Mouse (Mus musculus): ENCODE results near the gene Ms4a2. TPM values are rescaled to one million over a fixed set of nuclear protein-coding genes. Genes with fewer than 3 reads are reported as not detected.

The Ms4a2 gene
- polyA plus RNA-seq, 1 experiment from 2014 or later = not detected

GRCm38 (mm10) chr19:11624800-11625199 lies 1.3 kb upstream of the Ms4a2 start:
- Histone ChIP-seq H3K4me2 (no peak overlapping the region), H3K4me3 (no peak overlapping the region), H3K9me3 (no peaks in the 10 kb centered on the region), H3K9ac (no peak overlapping the region), H3K36me3 (no peaks in the 10 kb centered on the region), H3K27ac (replicated peaks) (no peak overlapping the region), H3K4me1 (no peaks in the 10 kb centered on the region), H3K27me3 (replicated peaks) (no peaks in the 10 kb centered on the region)
- ATAC-seq (ENCODE audit: extremely low read depth, insufficient number of reproducible peaks, low FRiP score, low TSS enrichment) = no peak

- no peaks in the 10 kb centered on the region for H3K9me3 ChIP-seq
- H3K36me3 ChIP-seq = no peaks in the 10 kb centered on the region
- no peaks in the 10 kb centered on the region for H3K27me3 ChIP-seq (replicated peaks)
- H3K27ac ChIP-seq (replicated peaks) = no peak overlapping the region
- no peaks in the 10 kb centered on the region for H3K4me1 ChIP-seq
- ATAC-seq (ENCODE audit: extremely low read depth, insufficient number of reproducible peaks, low FRiP score, low TSS enrichment) = no peak
- H3K4me2 ChIP-seq = no peak overlapping the region
- no peak overlapping the region for H3K4me3 ChIP-seq
- H3K9ac ChIP-seq = no peak overlapping the region
Measured at GRCm38 (mm10) chr19:11617983-11618382, 5.5 kb downstream of the Ms4a2 start.

DNA sequence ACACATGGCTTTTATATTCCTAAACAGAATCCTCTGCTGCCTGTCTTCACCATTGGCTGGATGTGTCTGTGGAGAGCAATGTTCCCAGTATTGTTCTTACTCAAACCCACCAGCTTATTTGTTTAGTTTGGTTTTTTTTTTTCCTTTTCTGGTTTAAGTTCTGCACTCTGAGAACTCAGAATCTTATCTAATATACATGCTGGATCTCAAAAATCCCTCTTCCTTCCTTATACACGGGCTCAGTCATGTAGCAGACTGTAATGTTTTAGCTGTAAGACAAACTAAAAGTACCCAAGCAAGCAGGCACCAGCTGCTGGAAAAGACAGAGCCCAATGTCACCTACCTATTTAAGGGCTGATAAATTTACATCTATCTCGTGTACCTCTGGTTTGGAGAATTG lies 8.7 kb downstream of the Ms4a2 start:
- WGBS = 49% methylated on average over 2 of the region's 2 CpGs
- H3K27ac ChIP-seq (replicated peaks) = no peak overlapping the region
- no peak overlapping the region for H3K4me2 ChIP-seq
- H3K27me3 ChIP-seq (replicated peaks) = no peaks in the 10 kb centered on the region
- no peaks in the 10 kb centered on the region for H3K4me1 ChIP-seq
- H3K4me3 ChIP-seq = no peak overlapping the region
- H3K36me3 ChIP-seq = no peaks in the 10 kb centered on the region
- H3K9me3 ChIP-seq = no peaks in the 10 kb centered on the region
- H3K9ac ChIP-seq = no peak overlapping the region
- ATAC-seq (ENCODE audit: extremely low read depth, insufficient number of reproducible peaks, low FRiP score, low TSS enrichment) = no peak

GRCm38 (mm10) chr19:11613776-11614443 lies 9.6 kb downstream of the Ms4a2 start:
- no peak for ATAC-seq (ENCODE audit: extremely low read depth, insufficient number of reproducible peaks, low FRiP score, low TSS enrichment)
- Histone ChIP-seq H3K9ac (no peak overlapping the region), H3K9me3 (no peaks in the 10 kb centered on the region), H3K27me3 (replicated peaks) (no peaks in the 10 kb centered on the region), H3K4me1 (no peaks in the 10 kb centered on the region), H3K27ac (replicated peaks) (no peak overlapping the region), H3K36me3 (no peaks in the 10 kb centered on the region), H3K4me3 (no peak overlapping the region), H3K4me2 (no peak overlapping the region)
- WGBS = 58% methylated on average over 8 of the region's 8 CpGs

GRCm38 (mm10) chr19:11613084-11613483 lies 10.4 kb downstream of the Ms4a2 start:
- H3K4me2 ChIP-seq = no peak overlapping the region
- H3K4me1 ChIP-seq = no peaks in the 10 kb centered on the region
- H3K27me3 ChIP-seq (replicated peaks) = no peaks in the 10 kb centered on the region
- no peak for ATAC-seq (ENCODE audit: extremely low read depth, insufficient number of reproducible peaks, low FRiP score, low TSS enrichment)
- 81% methylated on average over 1 of the region's 1 CpGs for WGBS
- H3K4me3 ChIP-seq = no peak overlapping the region
- H3K9ac ChIP-seq = no peak overlapping the region
- H3K9me3 ChIP-seq = no peaks in the 10 kb centered on the region
- H3K36me3 ChIP-seq = no peaks in the 10 kb centered on the region
- no peak overlapping the region for H3K27ac ChIP-seq (replicated peaks)

DNA sequence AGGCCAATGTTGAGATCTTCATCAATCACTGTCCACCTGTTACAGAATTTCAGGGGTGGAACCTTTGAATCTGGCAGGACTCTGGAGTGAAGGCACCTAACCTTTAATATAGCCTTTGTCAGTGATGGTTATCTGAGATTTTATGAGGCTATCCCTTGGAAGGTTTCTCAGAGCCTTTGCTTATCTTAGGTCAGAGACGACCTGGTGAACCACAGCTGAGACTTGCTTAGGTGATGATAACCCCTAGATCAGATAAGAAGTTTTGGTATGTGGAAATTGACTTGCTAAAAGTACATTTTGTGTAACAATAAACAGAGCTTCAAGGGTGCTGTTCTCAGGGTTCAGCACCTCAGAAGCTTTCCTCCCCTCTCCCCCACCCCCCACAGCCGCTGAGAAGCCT lies 11.2 kb downstream of the Ms4a2 start:
- H3K27me3 ChIP-seq (replicated peaks) = no peaks in the 10 kb centered on the region
- ATAC-seq (ENCODE audit: extremely low read depth, insufficient number of reproducible peaks, low FRiP score, low TSS enrichment) = no peak
- no peaks in the 10 kb centered on the region for H3K9me3 ChIP-seq
- H3K27ac ChIP-seq (replicated peaks) = no peak overlapping the region
- H3K4me1 ChIP-seq = no peaks in the 10 kb centered on the region
- H3K4me3 ChIP-seq = no peak overlapping the region
- no peak overlapping the region for H3K9ac ChIP-seq
- no peaks in the 10 kb centered on the region for H3K36me3 ChIP-seq
- H3K4me2 ChIP-seq = no peak overlapping the region
- 26% methylated on average over 2 of the region's 2 CpGs for WGBS

- 19% methylated on average over 6 of the region's 6 CpGs for WGBS
- Histone ChIP-seq H3K27me3 (replicated peaks) (no peaks in the 10 kb centered on the region), H3K9me3 (no peaks in the 10 kb centered on the region), H3K27ac (replicated peaks) (no peak overlapping the region), H3K9ac (no peak overlapping the region), H3K36me3 (no peaks in the 10 kb centered on the region), H3K4me2 (no peak overlapping the region), H3K4me1 (no peaks in the 10 kb centered on the region), H3K4me3 (no peak overlapping the region)
- ATAC-seq (ENCODE audit: extremely low read depth, insufficient number of reproducible peaks, low FRiP score, low TSS enrichment) = no peak
Measured at GRCm38 (mm10) chr19:11611541-11611945, 12.0 kb downstream of the Ms4a2 start.

DNA sequence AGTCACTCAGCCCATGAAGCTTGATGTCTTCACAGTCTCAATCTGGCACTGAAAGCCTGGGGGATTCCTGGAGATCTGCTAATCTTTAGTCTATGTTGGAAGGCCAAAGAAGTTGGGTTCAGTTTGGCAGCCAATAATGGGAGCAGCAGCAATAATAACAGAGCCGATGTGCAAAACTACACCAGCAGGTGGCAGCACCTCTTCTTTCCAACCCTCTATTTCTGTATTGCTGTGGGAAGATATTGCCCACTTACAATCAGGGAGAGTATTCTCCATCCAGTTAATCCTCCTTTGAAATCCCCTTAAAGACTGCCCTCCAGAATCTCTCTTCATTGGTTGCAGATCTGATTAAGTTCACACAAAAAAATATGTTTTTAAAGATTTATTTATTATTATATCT lies 15.3 kb downstream of the Ms4a2 start:
- no peak overlapping the region for H3K9ac ChIP-seq
- no peak overlapping the region for H3K4me3 ChIP-seq
- no peak overlapping the region for H3K4me2 ChIP-seq
- WGBS = 24% methylated on average over 1 of the region's 1 CpGs
- no peaks in the 10 kb centered on the region for H3K27me3 ChIP-seq (replicated peaks)
- no peaks in the 10 kb centered on the region for H3K9me3 ChIP-seq
- H3K36me3 ChIP-seq = no peaks in the 10 kb centered on the region
- ATAC-seq (ENCODE audit: extremely low read depth, insufficient number of reproducible peaks, low FRiP score, low TSS enrichment) = no peak
- H3K4me1 ChIP-seq = no peaks in the 10 kb centered on the region
- H3K27ac ChIP-seq (replicated peaks) = no peak overlapping the region

- H3K4me2 ChIP-seq = no peak within 1 kb of the TSS
- no peaks in the 10 kb centered on the region for H3K9me3 ChIP-seq
- H3K27ac ChIP-seq (replicated peaks) = no peak within 1 kb of the TSS
- H3K27me3 ChIP-seq (replicated peaks) = no peaks in the 10 kb centered on the region
- ATAC-seq (ENCODE audit: extremely low read depth, insufficient number of reproducible peaks, low FRiP score, low TSS enrichment) = no peak
- 66% methylated on average over 2 of the region's 2 CpGs for WGBS
- H3K36me3 ChIP-seq = no peaks in the 10 kb centered on the region
- no peaks in the 10 kb centered on the region for H3K4me1 ChIP-seq
- no peak within 1 kb of the TSS for H3K4me3 ChIP-seq
- no peak within 1 kb of the TSS for H3K9ac ChIP-seq
Measured at GRCm38 (mm10) chr19:11604603-11605002, 18.9 kb downstream of the Ms4a2 start, which contains the start of gene Ms4a6d. TSS of gene Ms4a6d (minus strand) at chr19:11604849.

DNA sequence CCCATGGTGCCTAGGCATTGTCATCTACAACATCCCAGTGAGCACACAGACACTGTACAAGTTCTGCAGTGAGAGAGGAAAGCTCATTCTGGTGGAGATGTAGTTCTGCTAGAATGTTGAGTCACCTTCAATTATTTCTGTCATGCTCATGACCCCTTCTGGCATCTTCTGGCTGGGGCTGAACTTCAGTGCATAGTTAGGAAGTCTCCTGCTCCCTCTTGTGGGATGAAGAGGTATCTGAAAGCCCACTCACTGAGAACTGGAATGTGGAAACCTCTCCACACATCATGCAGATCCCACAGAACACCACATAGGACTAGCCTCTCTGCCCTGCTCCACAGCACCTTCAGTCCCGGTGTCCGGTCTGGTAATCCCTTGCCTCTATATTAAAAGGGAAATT lies 21.5 kb downstream of the Ms4a2 start:
- no peak overlapping the region for H3K9ac ChIP-seq

DNA sequence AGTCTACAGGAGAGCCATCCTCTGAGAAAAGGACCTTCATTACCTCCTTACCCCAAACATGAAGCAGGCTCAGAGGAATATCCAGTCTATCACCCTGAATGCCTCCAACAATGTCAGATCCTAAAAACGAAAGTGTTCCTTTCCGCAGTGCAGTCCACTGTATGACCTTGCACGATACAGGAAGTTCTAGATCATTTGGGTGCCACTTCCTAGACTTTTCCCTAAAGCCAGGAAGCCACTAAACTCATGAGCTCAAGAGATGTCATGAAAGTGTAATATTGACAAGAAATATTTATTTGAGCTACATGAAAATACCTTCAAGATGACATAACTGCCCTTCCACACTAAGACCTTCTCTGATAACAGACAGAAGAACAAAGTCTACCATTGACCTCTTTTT lies 22.2 kb downstream of the Ms4a2 start:
- WGBS = 75% methylated on average over 3 of the region's 3 CpGs
- H3K36me3 ChIP-seq = no peaks in the 10 kb centered on the region

More for the DNA sequence above, 21.5 kb downstream of the Ms4a2 start:
- Histone ChIP-seq H3K4me2 (no peak overlapping the region), H3K36me3 (no peaks in the 10 kb centered on the region), H3K27me3 (replicated peaks) (no peaks in the 10 kb centered on the region), H3K4me3 (no peak overlapping the region), H3K9me3 (no peaks in the 10 kb centered on the region), H3K4me1 (no peaks in the 10 kb centered on the region), H3K27ac (replicated peaks) (no peak overlapping the region)
- ATAC-seq (ENCODE audit: extremely low read depth, insufficient number of reproducible peaks, low FRiP score, low TSS enrichment) = no peak
- 67% methylated on average over 2 of the region's 2 CpGs for WGBS

DNA sequence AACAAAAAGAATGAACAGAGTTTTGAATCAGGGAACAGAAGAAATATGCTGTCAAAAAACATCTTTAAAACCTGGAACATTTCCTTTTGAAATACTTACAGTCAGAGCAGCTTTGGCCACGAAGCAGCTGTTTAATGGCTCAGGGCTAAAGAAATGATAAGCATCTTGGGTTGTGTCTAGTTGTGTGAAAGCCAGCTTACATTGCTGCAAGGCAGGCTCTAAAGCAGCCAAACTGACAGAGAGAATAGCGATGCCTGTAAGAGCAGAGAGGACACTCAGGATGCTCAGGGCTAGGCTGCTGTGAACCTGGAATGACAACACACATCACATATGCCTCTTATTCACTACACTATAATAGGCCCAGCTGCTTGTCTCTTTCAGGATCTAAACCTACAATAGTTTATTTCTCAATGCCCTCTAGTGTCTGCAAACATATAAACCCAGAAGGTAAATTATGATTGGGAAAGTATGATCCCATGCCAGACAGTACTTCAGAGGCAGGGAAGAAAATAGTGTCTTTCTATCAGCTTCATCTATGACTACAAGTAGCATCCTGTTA lies 33.5 kb downstream of the Ms4a2 start:
- Histone ChIP-seq H3K9me3 (no peaks in the 10 kb centered on the region), H3K27me3 (replicated peaks) (no peaks in the 10 kb centered on the region), H3K4me3 (no peak overlapping the region), H3K36me3 (no peaks in the 10 kb centered on the region), H3K9ac (no peak overlapping the region), H3K4me1 (no peaks in the 10 kb centered on the region), H3K27ac (replicated peaks) (no peak overlapping the region), H3K4me2 (no peak overlapping the region)
- 64% methylated on average over 2 of the region's 2 CpGs for WGBS
- ATAC-seq (ENCODE audit: extremely low read depth, insufficient number of reproducible peaks, low FRiP score, low TSS enrichment) = no peak

More for the DNA sequence above, 22.2 kb downstream of the Ms4a2 start:
- ATAC-seq (ENCODE audit: extremely low read depth, insufficient number of reproducible peaks, low FRiP score, low TSS enrichment) = no peak
- no peaks in the 10 kb centered on the region for H3K27me3 ChIP-seq (replicated peaks)
- no peaks in the 10 kb centered on the region for H3K4me1 ChIP-seq
- H3K9me3 ChIP-seq = no peaks in the 10 kb centered on the region
- no peak overlapping the region for H3K4me2 ChIP-seq
- H3K27ac ChIP-seq (replicated peaks) = no peak overlapping the region
- no peak overlapping the region for H3K4me3 ChIP-seq
- no peak overlapping the region for H3K9ac ChIP-seq

Data from heart, embryonic 13.5 days (tissue).